ENCODE assay signal across 35 mouse cellular contexts in genomic region chr15:79500110-79500509, GRCm38 (mm10). TPM values are rescaled to one million over a fixed set of nuclear protein-coding genes. Genes with fewer than 3 reads are reported as not detected.
DNase-seq lines count a peak whose midpoint lies in the region; ATAC-seq and TF ChIP-seq lines count a peak whose summit lies in the region.
"Had no signal": no experiment of that assay in that cellular context is flagged by ENCODE, and none has a peak within 500 bp of the region (broad histone marks: within the 10 kb centered on the region; RNA-seq: fewer than 3 reads in every experiment).

No protein-coding gene starts in this region.

- 0 out of 2 replicates have a peak, but pooled peaks have one; percentile 20 for TF ChIP-seq POLR2A in olfactory bulb, adult 2 months (IDR thresholded peaks at IDR 0.05; ENCODE audit: insufficient read depth, low read depth, low read length)

- no peak for TF ChIP-seq CTCF in forebrain, postnatal 0 days (IDR thresholded peaks at IDR 0.05; ENCODE audit: low read depth)
- TF ChIP-seq CTCF in left cerebral cortex, adult 2 months (IDR thresholded peaks at IDR 0.05) = no peak
- TF ChIP-seq CTCF in olfactory bulb, adult 2 months (IDR thresholded peaks at IDR 0.05; ENCODE audit: insufficient read depth, low read depth, low read length) = no peak

- intact Hi-C loops in left cerebral cortex, adult 2 months (cut with DNase I) = no loop called here

- H3K9ac ChIP-seq in forebrain, postnatal 0 days = no peak overlapping the region
- H3K9ac ChIP-seq in forebrain, embryonic 11.5 days (ENCODE audit: low read length) = no peak overlapping the region
- H3K9ac ChIP-seq in heart, embryonic 14.5 days (ENCODE audit: low read length) = peak overlapping the region; percentile 44; the same call in 1 of the 2 replicates
- H3K9ac ChIP-seq: forebrain, embryonic 12.5 days; limb, embryonic 13.5 days; lung, embryonic 15.5 days; neural tube, embryonic 12.5 days; stomach, embryonic 15.5 days had no signal

- no peak overlapping the region for H3K4me2 ChIP-seq in forebrain, postnatal 0 days (ENCODE audit: low read depth)
- no peak overlapping the region for H3K4me2 ChIP-seq in forebrain, embryonic 11.5 days (ENCODE audit: low read depth, low read length, severe bottlenecking)
- peak overlapping the region; percentile 26 for H3K4me2 ChIP-seq in heart, embryonic 14.5 days (ENCODE audit: low read length)
- H3K4me2 ChIP-seq: forebrain, embryonic 12.5 days; limb, embryonic 13.5 days; liver, embryonic 11.5 days; lung, embryonic 15.5 days; neural tube, embryonic 12.5 days; stomach, embryonic 15.5 days had no signal

- H3K27me3 ChIP-seq in forebrain, postnatal 0 days (ENCODE audit: insufficient read depth, low read length) = no peaks in the 10 kb centered on the region; the same call in 1 of the 2 replicates
- H3K27me3 ChIP-seq in forebrain, embryonic 11.5 days (ENCODE audit: control insufficient read depth, insufficient read depth, low read length) = peaks cover 25% of the 10 kb centered on the region
- H3K27me3 ChIP-seq in heart, embryonic 14.5 days (ENCODE audit: control insufficient read depth, insufficient read depth, low read length) = peaks cover 35% of the 10 kb centered on the region

- no peaks in the 10 kb centered on the region for H3K9me3 ChIP-seq in forebrain, postnatal 0 days (ENCODE audit: low read length)
- H3K9me3 ChIP-seq in forebrain, embryonic 11.5 days (ENCODE audit: control insufficient read depth, low read length) = no peaks in the 10 kb centered on the region
- H3K9me3 ChIP-seq in heart, embryonic 14.5 days (ENCODE audit: control insufficient read depth, low read length) = no peaks in the 10 kb centered on the region
- H3K9me3 ChIP-seq: forebrain, embryonic 12.5 days; limb, embryonic 13.5 days; lung, embryonic 15.5 days; midbrain, embryonic 10.5 days; neural tube, embryonic 12.5 days; stomach, embryonic 15.5 days had no signal

- 0 out of 2 replicates have a peak, but pooled peaks cover 3% of the 10 kb centered on the region for H3K4me1 ChIP-seq in forebrain, postnatal 0 days (ENCODE audit: insufficient read depth)
- peaks cover 7% of the 10 kb centered on the region for H3K4me1 ChIP-seq in forebrain, embryonic 11.5 days (replicated peaks; ENCODE audit: control insufficient read depth, insufficient read depth, low read length)
- peaks cover 22 to 38% of the 10 kb centered on the region in 2 experiments for H3K4me1 ChIP-seq in heart, embryonic 14.5 days (ENCODE audit: control insufficient read depth in 2 of 2, insufficient read depth in 2 of 2, low read length in 2 of 2)
- peaks cover 68% of the 10 kb centered on the region for H3K4me1 ChIP-seq in olfactory bulb, adult 2 months (ENCODE audit: control insufficient read depth, insufficient read depth, low read length)

- H3K4me3 ChIP-seq in forebrain, postnatal 0 days (ENCODE audit: low read depth, low read length) = no peak overlapping the region
- no peak overlapping the region for H3K4me3 ChIP-seq in forebrain, embryonic 11.5 days (ENCODE audit: low read depth, low read length)
- no peak overlapping the region for H3K4me3 ChIP-seq in heart, embryonic 14.5 days (ENCODE audit: control insufficient read depth in 1 of 2, insufficient read depth in 1 of 2, low read depth in 1 of 2, low read length in 2 of 2)
- H3K4me3 ChIP-seq in left cerebral cortex, adult 2 months = no peak overlapping the region
- peak overlapping the region; percentile 37 for H3K4me3 ChIP-seq in olfactory bulb, adult 2 months (ENCODE audit: insufficient read depth, low read depth, low read length)
- H3K4me3 ChIP-seq: erythroblast, embryonic 14.5 days; forebrain, embryonic 12.5 days; gastrocnemius, adult 2 months; heart, adult 2 months; limb, embryonic 13.5 days; lung, embryonic 15.5 days; midbrain, embryonic 10.5 days; myocyte; neural tube, embryonic 12.5 days; stomach, embryonic 15.5 days had no signal

- ATAC-seq in forebrain, postnatal 0 days = peak; percentile 47; the same call in 1 of the 2 replicates
- no peak for ATAC-seq in forebrain, embryonic 11.5 days (replicated peaks; ENCODE audit: low FRiP score)
- no peak for ATAC-seq in heart, embryonic 14.5 days (ENCODE audit: insufficient number of reproducible peaks, insufficient read depth, low FRiP score, low read depth)
- ATAC-seq: intestine, embryonic 16.5 days had no signal

- no peak overlapping the region for H3K27ac ChIP-seq in forebrain, postnatal 0 days (ENCODE audit: low read depth, low read length)
- H3K27ac ChIP-seq in forebrain, embryonic 11.5 days (ENCODE audit: low read depth, low read length) = no peak overlapping the region
- H3K27ac ChIP-seq in heart, embryonic 14.5 days (replicated peaks in 1 of 2; ENCODE audit: control insufficient read depth in 1 of 2, insufficient read depth in 1 of 2, low read depth in 2 of 2, low read length in 2 of 2) = 0 out of 4 replicates have a peak overlapping the region, but pooled peaks of 1 of the 2 experiments have one; percentile 24
- H3K27ac ChIP-seq in left cerebral cortex, adult 2 months = peak overlapping the region; percentile 92
- H3K27ac ChIP-seq in olfactory bulb, adult 2 months (ENCODE audit: insufficient read depth, low read depth, low read length) = peak overlapping the region; percentile 97
- H3K27ac ChIP-seq: forebrain, embryonic 12.5 days; gastrocnemius, adult 2 months; heart, adult 2 months; kidney, postnatal 0 days; limb, embryonic 13.5 days; lung, embryonic 15.5 days; midbrain, embryonic 10.5 days; neural tube, embryonic 12.5 days; stomach, embryonic 15.5 days had no signal

- DNase-seq in forebrain, postnatal 0 days = no peak
- no peak for DNase-seq in forebrain, embryonic 11.5 days (ENCODE audit: low spot score)
- DNase-seq in heart, adult 9 months (ENCODE audit: low spot score in 2 of 2) = no peak
- DNase-seq in left cerebral cortex, adult 2 months (ENCODE audit: extremely low spot score in 1 of 2, low spot score in 2 of 2) = peak in 1 of 2 experiments; percentile 58
- DNase-seq in left cerebral cortex, adult 8-10 months (ENCODE audit: low spot score in 2 of 2) = no peak
- no peak for DNase-seq in spleen, postnatal 10 days (ENCODE audit: low spot score in 2 of 2)
- DNase-seq: adrenal gland, postnatal 25 days; cerebellum, adult 2 months; cerebellum, postnatal 14 days; gastrocnemius, adult 2 months; gastrocnemius, postnatal 36 days; heart, adult 2 months; kidney, adult 8-10 months; kidney, postnatal 4 days; layer of hippocampus, adult 9-11 months; retina, postnatal 1 day; right cerebral cortex, postnatal 14 days; thymus, postnatal 14 days had no signal

- H3K36me3 ChIP-seq in forebrain, postnatal 0 days (ENCODE audit: insufficient read depth) = no peaks in the 10 kb centered on the region
- no peaks in the 10 kb centered on the region for H3K36me3 ChIP-seq in forebrain, embryonic 11.5 days (ENCODE audit: control insufficient read depth, insufficient read depth, low read length)
- no peaks in the 10 kb centered on the region for H3K36me3 ChIP-seq in heart, embryonic 14.5 days (ENCODE audit: control insufficient read depth, insufficient read depth, low read length)
- H3K36me3 ChIP-seq: forebrain, embryonic 12.5 days; limb, embryonic 13.5 days; lung, embryonic 15.5 days; midbrain, embryonic 10.5 days; neural tube, embryonic 12.5 days; stomach, embryonic 15.5 days had no signal

- WGBS in forebrain, postnatal 0 days = 60% methylated on average over 17 of the region's 17 CpGs
- 79% methylated on average over 17 of the region's 17 CpGs for WGBS in forebrain, embryonic 11.5 days
- WGBS in heart, embryonic 14.5 days = 42% methylated on average over 17 of the region's 17 CpGs
- WGBS in olfactory bulb, adult 2 months = 22% methylated on average over 17 of the region's 17 CpGs

RNA-seq across cellular contexts. Expression of gene Kcnj4, which starts 4.9 kb away (rescaled TPM):
- total RNA-seq in forebrain, postnatal 0 days (2014; rRNA removed) = 17.3 and 17.8 TPM in 2 replicates
- 0.99 and 1.1 TPM in 2 replicates for polyA plus RNA-seq in forebrain, postnatal 0 days (2015; fragmentation: Nextera tagmentation; extraction: Ambion mirVana)
- polyA plus RNA-seq in forebrain, embryonic 11.5 days (2014; fragmentation: Nextera tagmentation; extraction: Ambion mirVana) = not detected in 2 replicates
- 0.20 TPM in 1 of 2 replicates, not detected in the other for polyA plus RNA-seq in heart, embryonic 14.5 days (2014; fragmentation: Nextera tagmentation; extraction: Ambion mirVana)
- 100 to 1,000 TPM; 186 to 202 TPM for total RNA-seq in left cerebral cortex, adult 2 months (2021)
- total RNA-seq in left cerebral cortex, adult 8-10 months (2022) = 100 to 1,000 TPM; 188 to 236 (median 202) TPM
- polyA plus RNA-seq in olfactory bulb, adult 2 months (2012; ENCODE audit: insufficient read depth, insufficient read length, low replicate concordance, missing spikeins) = 142 TPM in 1 of 2 replicates, not detected in the other
- total RNA-seq: gastrocnemius, postnatal 36 days; megakaryocyte progenitor cell, adult 5-6 weeks had no signal
- polyA plus RNA-seq: erythroblast, embryonic 14.5 days; forebrain, embryonic 12.5 days; hindbrain, embryonic 11.5 days; intestine, embryonic 16.5 days; limb, embryonic 13.5 days; liver, embryonic 11.5 days; liver, embryonic 16.5 days; neural tube, embryonic 12.5 days; small intestine, adult 2 months; stomach, embryonic 15.5 days had no signal

RNA-seq across cellular contexts. Expression of gene Kdelr3, which starts 16.1 kb away (rescaled TPM):
- total RNA-seq in forebrain, postnatal 0 days (2014; rRNA removed) = 3.1 and 5.6 TPM in 2 replicates
- polyA plus RNA-seq in forebrain, postnatal 0 days (2015; fragmentation: Nextera tagmentation; extraction: Ambion mirVana) = 5.3 and 6.8 TPM in 2 replicates
- 9.7 and 10.3 TPM in 2 replicates for polyA plus RNA-seq in forebrain, embryonic 11.5 days (2014; fragmentation: Nextera tagmentation; extraction: Ambion mirVana)
- polyA plus RNA-seq in heart, embryonic 14.5 days (2014; fragmentation: Nextera tagmentation; extraction: Ambion mirVana) = 42.2 and 54.1 TPM in 2 replicates
- under 1 TPM; 0.32 to 0.33 TPM for total RNA-seq in left cerebral cortex, adult 2 months (2021)
- under 1 TPM; 0.26 to 0.62 (median 0.48) TPM for total RNA-seq in left cerebral cortex, adult 8-10 months (2022)
- not detected in 2 replicates for polyA plus RNA-seq in olfactory bulb, adult 2 months (2012; ENCODE audit: insufficient read depth, insufficient read length, low replicate concordance, missing spikeins)
- polyA plus RNA-seq: erythroblast, embryonic 14.5 days had no signal

RNA-seq across cellular contexts. Expression of gene Csnk1e, which starts 44.7 kb away (rescaled TPM):
- total RNA-seq in forebrain, postnatal 0 days (2014; rRNA removed) = 398 and 490 TPM in 2 replicates
- polyA plus RNA-seq in forebrain, postnatal 0 days (2015; fragmentation: Nextera tagmentation; extraction: Ambion mirVana) = 160 and 248 TPM in 2 replicates
- polyA plus RNA-seq in forebrain, embryonic 11.5 days (2014; fragmentation: Nextera tagmentation; extraction: Ambion mirVana) = 209 and 213 TPM in 2 replicates
- 83.0 and 95.1 TPM in 2 replicates for polyA plus RNA-seq in heart, embryonic 14.5 days (2014; fragmentation: Nextera tagmentation; extraction: Ambion mirVana)
- total RNA-seq in left cerebral cortex, adult 2 months (2021) = 100 to 1,000 TPM; 153 to 159 TPM
- total RNA-seq in left cerebral cortex, adult 8-10 months (2022) = 100 to 1,000 TPM; 146 to 162 (median 152) TPM
- polyA plus RNA-seq in olfactory bulb, adult 2 months (2012; ENCODE audit: insufficient read depth, insufficient read length, low replicate concordance, missing spikeins) = not detected in 2 replicates

RNA-seq across cellular contexts. Expression of gene Ddx17, which starts 46.4 kb away (rescaled TPM):
- total RNA-seq in forebrain, postnatal 0 days (2014; rRNA removed) = 373 and 392 TPM in 2 replicates
- 21.5 and 26.5 TPM in 2 replicates for polyA plus RNA-seq in forebrain, postnatal 0 days (2015; fragmentation: Nextera tagmentation; extraction: Ambion mirVana)
- 109 TPM in 2 replicates for polyA plus RNA-seq in forebrain, embryonic 11.5 days (2014; fragmentation: Nextera tagmentation; extraction: Ambion mirVana)
- polyA plus RNA-seq in heart, embryonic 14.5 days (2014; fragmentation: Nextera tagmentation; extraction: Ambion mirVana) = 49.1 and 57.6 TPM in 2 replicates
- 100 to 1,000 TPM; 323 to 340 TPM for total RNA-seq in left cerebral cortex, adult 2 months (2021)
- 100 to 1,000 TPM; 296 to 324 (median 312) TPM for total RNA-seq in left cerebral cortex, adult 8-10 months (2022)
- 399 and 583 TPM in 2 replicates for polyA plus RNA-seq in olfactory bulb, adult 2 months (2012; ENCODE audit: insufficient read depth, insufficient read length, low replicate concordance, missing spikeins)

Comparison
In these comparisons a context has a peak if more than half of its experiments do, and no peak if none do; other contexts are left out.
1. H3K27ac ChIP-seq: peak in left cerebral cortex, adult 2 months (single experiment) and olfactory bulb, adult 2 months (single experiment); none in forebrain, postnatal 0 days (single experiment) and forebrain, embryonic 11.5 days (single experiment).
2. RNA of gene Kcnj4, which starts 4.9 kb away (polyA plus RNA-seq): 142 TPM in olfactory bulb, adult 2 months; 0.99 to 1.1 TPM in forebrain, postnatal 0 days, 0.20 TPM in heart, embryonic 14.5 days and not detected in forebrain, embryonic 11.5 days; every median in the first group is over 10 times any median in the second.